25 mouse cellular contexts compared by ENCODE assay signal in the genomic region with DNA sequence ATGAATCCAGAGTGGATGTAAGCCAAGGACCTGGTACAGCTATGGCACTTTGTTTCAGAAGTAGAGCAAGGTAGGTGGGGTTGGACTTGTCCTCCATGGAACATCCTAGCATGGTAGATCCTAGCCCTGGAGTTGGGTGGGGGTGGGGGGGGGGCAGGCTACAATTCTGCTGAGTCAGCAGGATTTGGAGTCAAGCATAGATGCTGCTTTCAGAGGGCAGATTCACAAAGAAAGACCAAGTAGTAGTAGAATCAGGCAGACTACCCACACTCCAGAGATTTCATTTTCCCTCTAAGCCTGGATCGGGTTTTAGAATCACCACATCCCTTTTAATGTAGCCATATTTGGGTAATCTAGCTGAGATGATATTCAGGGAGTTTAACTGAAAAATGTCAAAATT.
"Had no signal": no experiment of that assay in that cellular context is flagged by ENCODE, and none has a peak within 500 bp of the region (broad histone marks: within the 10 kb centered on the region; RNA-seq: fewer than 3 reads in every experiment).

No protein-coding gene starts in this region.

- H3K36me3 ChIP-seq: heart, embryonic 10.5 days; heart, embryonic 12.5 days; hindbrain, embryonic 10.5 days; hindbrain, embryonic 12.5 days; intestine, embryonic 15.5 days; limb, embryonic 15.5 days; liver, embryonic 12.5 days had no signal

- ATAC-seq: hindbrain, embryonic 16.5 days; inflammation-experienced regulatory T-cells, adult 6 months; intestine, embryonic 15.5 days; intestine, postnatal 0 days; liver, embryonic 12.5 days had no signal

- H3K9ac ChIP-seq: heart, embryonic 12.5 days; hindbrain, embryonic 12.5 days; hindbrain, embryonic 14.5 days; intestine, embryonic 15.5 days; limb, embryonic 13.5 days; limb, embryonic 15.5 days; liver, embryonic 12.5 days; liver, embryonic 14.5 days had no signal

- H3K9me3 ChIP-seq: heart, embryonic 10.5 days; heart, embryonic 12.5 days; hindbrain, embryonic 10.5 days; hindbrain, embryonic 12.5 days; intestine, embryonic 15.5 days; limb, embryonic 13.5 days; limb, embryonic 15.5 days; liver, embryonic 12.5 days had no signal

- H3K4me2 ChIP-seq: hindbrain, embryonic 12.5 days; intestine, embryonic 15.5 days; limb, embryonic 13.5 days; limb, embryonic 15.5 days; liver, embryonic 12.5 days had no signal

- H3K27me3 ChIP-seq: intestine, embryonic 15.5 days; limb, embryonic 13.5 days; limb, embryonic 15.5 days; liver, embryonic 12.5 days had no signal

- H3K27ac ChIP-seq: gastrocnemius, adult 2 months; heart, embryonic 10.5 days; hindbrain, embryonic 12.5 days; hindbrain, embryonic 14.5 days; intestine, embryonic 15.5 days; limb, embryonic 13.5 days; limb, embryonic 15.5 days; liver, embryonic 12.5 days; liver, embryonic 14.5 days had no signal

- DNase-seq: gastrocnemius, adult 2 months; gastrocnemius, postnatal 10 days; gastrocnemius, postnatal 25 days; heart, adult 18-20 months; heart, postnatal 10 days; heart, postnatal 4 days; kidney, adult 18-20 months; kidney, adult 8-10 months; kidney, postnatal 25 days; layer of hippocampus, adult 9-11 months; layer of hippocampus, postnatal 36 days; left cerebral cortex, postnatal 4 days had no signal

- H3K4me3 ChIP-seq: gastrocnemius, adult 2 months; heart, embryonic 10.5 days; heart, embryonic 12.5 days; hindbrain, embryonic 12.5 days; intestine, embryonic 15.5 days; limb, embryonic 13.5 days; limb, embryonic 15.5 days; liver, embryonic 12.5 days had no signal
